Mouse (Mus musculus) retina, postnatal 7 days (tissue): ENCODE data around the gene Pgbd5.
A peak's percentile ranks its signal among the peaks of the same experiment; 100 is the strongest.
"Not testable (repeated sequence)": the region's sequence is repeated elsewhere in the genome, so short reads cannot be mapped to it uniquely, and the experiment has no call there.

Source experiments
- DNase-seq: peaks from one replicate; pipeline ENCODE4 v3.0.0-alpha.2; 2012; ENCODE audit warnings: low read depth, low spot score

The Pgbd5 gene

DNA sequence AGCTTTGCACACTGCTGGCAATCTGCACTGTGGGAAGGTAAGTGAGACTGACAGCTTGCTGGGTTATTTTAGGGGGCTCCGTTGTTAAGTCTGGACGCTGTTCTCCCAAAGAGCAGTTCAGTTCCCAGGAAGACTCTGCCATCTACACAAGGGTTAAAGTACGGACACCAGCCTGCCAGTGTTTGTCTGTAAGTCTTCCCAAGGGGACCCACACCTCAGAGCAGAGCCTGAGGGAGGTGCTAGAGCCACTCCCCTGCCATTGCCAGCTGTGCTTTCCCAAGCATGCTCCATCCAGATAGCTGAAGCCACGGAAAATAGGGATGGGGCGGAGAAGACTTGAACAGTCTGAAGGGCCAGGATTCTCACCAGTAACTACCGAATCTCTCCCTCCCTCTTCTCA, 8.6 kb downstream of the Pgbd5 start:
- DNase-seq: no peak

DNA sequence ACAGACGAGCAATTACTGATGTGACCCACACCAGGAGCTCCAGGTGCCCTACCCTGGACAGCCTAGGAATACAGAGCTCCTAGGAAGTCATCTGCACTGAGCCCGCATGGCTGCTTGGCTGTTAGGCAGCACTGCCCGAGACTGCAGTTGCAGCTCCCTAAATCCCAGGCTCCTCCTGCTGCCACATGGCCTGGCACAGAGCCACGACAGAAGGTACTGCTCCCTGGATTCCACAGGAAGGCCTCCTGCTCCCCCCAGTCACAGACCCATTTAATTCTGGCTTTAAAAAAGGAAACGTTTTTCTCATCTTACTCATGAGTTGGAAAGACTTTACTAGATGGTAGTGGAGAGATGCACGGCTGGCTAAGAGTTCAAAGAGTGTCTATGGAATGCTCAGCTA, 10.0 kb downstream of the Pgbd5 start:
- no peak for DNase-seq

DNA sequence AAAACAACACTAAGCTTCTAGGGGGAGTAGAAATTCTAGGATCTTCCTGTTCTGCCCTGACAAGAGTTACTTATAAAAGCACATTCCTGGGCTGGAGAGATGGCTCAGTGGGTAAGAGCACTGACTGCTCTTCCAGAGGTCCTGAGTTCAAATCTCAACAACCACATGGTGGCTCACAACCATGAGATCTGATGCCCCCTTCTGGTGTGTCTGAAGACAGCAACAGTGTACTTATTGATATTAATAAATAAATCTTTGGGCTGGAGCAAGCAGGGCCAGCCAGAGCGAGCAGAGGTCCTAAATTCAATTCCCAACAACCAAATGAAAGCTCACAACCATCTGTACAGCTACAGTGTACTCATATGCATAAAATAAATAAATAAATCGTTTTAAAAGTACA, 10.7 kb downstream of the Pgbd5 start:
- DNase-seq: not testable (repeated sequence)

DNA sequence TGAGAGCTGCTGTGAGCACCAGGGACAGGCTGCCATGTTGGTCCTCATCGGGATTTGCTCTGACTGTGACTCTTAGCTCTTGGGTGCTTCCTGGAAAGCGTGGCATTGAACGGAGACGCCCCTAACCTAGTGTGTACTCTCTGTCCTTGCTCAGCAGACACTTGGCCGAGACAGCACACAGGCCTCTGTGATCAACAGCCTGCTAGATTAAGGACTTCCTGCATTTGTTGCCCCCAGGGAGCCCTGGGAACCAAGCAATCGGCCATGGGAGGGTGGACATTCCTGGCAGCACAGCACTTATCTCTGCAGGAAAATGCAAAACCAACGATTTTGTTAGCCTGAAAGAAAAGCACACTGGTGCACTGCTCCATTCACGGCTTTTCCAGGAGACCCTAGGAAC, 18.0 kb downstream of the Pgbd5 start:
- DNase-seq: no peak

DNA sequence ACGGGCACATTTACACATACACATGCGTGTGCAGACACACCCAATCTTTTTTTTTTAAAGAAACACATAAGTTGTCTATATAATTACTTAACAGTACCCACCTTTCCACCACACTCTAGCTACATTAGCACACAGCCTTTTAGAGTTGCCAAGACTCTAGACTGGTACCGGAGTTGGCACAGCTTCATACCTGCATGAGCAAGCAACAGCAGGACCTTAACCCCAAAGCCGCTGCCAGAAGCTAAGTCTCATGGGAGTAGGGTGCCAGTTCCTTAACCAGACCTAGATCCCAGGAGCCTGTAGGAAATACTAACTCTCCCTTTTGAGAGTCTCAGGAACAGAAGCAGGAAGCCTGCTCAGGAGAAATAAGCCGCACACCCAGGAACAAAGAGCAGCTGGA, 20.5 kb downstream of the Pgbd5 start:
- DNase-seq: no peak

DNA sequence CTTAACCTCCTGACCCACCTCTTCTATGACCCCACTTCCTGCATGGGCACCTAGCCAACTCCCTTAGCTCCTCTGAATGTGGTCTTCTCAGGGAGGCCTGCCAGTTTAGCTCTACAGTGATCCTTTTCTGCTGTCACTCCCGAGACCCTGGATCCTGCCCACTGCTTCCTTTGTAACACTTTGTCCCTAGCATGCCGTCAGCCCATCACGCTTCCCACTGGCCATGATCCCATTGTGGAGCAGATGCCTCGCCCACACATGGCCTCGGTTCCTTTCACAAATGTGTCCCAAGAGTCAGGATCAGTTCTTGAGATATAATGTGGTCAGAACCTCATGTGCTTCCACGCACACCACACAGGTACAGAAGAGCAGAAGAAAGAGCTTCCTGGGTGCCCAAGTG, 21.3 kb downstream of the Pgbd5 start:
- no peak for DNase-seq

DNA sequence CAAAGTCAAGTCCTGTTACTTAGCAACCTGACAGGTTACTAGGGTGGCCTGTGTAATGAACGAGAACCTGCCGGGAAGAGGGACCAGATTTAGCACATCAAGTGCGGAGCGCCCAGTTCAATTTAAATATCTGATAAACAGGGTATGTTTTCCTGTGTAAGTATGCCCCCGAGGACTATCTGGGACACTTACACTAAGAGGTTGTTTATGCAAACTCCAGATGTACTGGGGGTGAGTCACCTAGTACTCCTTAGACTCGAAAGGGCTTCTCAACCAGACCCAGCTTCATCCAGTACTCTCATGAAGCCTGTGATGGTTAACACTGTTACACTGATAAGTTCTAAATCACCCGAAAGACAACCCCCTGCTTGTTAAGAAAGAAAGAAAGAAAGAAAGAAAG, 22.8 kb downstream of the Pgbd5 start:
- no peak for DNase-seq

DNA sequence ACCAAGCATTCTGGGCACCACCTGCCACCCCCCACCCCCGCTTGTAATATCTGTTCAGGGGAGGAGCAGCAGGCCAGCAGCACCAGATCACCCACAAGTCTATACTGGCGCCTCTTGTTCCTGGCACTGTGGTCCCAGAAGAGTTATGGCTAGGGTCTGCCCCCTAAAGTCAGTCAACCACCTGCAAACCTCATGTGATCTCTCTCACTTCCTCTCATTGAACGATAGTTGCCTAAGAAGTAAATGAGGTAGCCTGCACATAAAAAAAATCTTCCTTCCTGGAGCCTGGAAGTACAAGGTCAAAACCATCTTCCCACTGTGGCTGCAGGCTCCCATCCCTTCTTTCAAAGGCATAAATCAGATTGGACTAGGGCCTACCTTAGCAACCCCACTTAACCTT, 23.7 kb downstream of the Pgbd5 start:
- DNase-seq: no peak

DNA sequence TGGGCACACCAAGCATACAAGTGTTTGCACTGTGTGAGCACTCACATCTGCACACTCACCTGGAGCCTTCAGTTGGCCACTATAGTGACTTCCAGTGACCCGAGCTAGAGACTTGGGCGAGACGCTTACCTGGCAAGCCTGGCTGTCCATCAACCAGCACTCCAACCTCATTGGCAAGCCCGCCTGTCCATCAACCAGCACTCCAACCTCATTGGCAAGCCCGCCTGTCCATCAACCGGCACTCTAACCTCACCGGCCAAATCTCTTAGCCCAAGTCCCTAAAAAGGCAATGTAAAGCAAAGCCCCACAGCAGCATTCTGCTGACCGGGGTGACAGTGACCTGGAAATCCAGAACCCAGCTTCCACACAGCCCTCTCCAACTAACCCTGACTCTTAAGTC, 24.5 kb downstream of the Pgbd5 start:
- DNase-seq: no peak

DNA sequence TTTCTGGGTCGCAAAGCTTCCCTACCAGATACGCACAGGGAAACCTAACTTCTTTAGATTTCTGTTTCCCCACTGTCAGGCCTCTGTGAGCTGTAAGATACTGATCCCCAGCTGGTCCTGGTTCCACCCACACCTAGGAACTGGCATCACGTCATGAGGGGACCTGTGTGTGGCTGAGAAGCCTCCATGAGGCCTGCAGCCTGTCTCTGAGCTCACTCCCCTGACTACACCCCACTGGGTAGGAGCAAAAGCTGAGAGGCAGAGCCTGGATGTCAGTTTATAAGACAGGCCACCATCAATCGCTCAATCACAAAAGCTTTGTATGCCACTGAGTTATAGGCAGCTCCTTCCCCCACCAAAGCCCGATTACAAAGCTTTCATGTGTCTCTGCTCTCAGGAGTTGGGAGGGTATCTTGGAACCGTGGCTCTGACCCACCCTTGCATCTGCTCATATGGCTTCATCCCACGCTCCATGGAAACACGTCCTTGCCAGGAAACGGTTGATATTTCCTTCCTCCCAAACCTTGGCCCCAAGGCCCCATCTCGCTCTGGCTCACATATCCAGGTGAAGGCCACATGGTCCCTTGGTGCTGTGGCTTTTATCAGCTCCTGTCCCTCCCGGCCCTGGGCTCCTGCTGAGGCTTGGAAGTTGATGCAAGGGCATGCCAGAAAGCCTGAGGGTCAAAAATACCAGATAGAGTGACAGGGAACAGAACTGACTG, 26.1 kb downstream of the Pgbd5 start:
- DNase-seq: no peak

DNA sequence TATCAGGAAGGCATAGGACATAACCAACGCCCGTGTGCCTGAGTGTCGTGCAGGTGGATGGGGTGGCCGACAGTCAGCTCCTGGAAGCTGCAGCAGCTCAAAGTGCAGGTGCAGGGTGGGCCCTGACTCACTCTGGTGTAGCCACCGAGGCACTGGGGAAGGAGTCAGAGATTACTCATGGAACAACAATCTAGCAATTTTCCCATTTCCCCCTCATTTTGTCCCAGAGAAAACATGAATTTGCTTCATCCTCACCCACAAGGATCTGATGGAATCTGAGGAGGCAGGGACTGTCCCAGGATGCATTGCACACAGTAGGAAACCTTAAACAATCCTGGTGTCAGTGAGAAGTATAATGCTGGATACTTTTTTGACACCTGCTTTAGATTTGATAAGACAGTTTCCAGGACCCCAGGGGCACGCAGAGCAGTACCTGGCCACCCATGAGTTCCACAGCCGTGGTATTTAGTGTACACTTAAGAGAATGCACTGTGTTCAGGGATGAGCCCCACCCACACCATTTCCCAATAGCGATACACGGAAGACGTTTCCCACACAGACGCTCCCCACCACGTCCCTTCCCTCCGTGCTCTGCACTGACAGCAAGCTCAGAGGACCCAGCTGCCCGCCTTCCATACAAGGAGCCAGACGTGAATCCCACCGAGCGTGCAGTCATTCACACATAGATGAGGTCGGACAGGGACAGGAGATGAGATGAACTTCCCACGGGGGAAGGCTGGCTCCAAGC, 26.8 kb downstream of the Pgbd5 start:
- no peak for DNase-seq

DNA sequence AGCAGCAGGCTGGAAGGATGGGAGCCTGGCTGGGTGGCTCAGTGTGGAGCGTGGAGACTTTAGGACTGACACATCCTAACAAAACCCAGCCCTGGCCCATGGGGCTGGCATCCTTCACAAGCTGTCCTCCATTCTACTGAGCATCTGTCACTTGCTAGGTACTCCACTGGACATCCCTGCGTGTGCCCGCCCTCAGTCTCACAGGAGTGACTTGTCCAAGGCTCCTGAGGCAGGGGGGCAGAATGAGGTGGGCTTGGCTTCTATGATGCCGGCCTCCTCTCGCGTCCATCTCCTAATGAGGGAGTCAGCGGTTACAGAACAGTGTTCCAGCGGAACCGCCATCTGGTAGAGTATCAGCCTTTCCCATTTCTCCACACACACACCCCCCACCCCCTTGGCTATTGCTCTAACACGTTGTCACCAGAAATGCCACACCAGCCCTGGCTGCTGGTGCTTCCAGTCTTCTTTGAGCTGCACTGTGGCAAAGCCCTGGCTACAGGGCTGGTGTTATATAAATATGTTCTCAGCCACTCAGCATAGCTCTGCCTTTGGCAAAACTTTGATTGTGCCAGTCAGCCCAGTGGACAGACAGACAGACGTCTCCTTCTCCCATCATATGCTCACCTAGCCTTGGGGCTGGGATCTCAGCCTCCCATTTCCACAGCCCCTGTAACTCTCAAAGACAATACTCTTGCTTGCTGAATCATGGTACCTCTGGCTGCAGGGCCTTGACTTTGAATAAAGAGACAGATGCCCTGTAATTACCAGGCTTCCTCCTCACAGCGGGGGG, 34.8 kb downstream of the Pgbd5 start:
- no peak for DNase-seq

DNA sequence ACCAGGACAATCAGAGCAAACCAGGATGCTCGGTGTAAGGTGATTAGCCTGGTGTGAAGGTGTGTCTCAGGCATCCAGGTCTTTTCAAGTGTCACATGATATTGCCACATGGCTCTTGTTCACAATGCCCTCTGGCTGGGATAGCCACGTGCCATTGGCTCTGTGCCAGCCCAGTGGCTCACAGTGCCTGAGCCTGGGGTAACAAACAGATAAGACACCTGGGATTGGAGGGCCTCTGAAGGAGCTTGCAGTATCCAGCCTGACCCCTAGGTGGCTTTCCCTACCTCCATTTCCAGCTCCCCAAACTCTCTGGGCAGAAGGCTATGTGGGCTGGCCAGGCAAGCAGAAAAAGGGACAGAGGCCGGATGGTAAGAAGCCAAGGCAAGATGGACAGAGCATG, 35.6 kb downstream of the Pgbd5 start:
- peak; percentile 32 for DNase-seq

DNA sequence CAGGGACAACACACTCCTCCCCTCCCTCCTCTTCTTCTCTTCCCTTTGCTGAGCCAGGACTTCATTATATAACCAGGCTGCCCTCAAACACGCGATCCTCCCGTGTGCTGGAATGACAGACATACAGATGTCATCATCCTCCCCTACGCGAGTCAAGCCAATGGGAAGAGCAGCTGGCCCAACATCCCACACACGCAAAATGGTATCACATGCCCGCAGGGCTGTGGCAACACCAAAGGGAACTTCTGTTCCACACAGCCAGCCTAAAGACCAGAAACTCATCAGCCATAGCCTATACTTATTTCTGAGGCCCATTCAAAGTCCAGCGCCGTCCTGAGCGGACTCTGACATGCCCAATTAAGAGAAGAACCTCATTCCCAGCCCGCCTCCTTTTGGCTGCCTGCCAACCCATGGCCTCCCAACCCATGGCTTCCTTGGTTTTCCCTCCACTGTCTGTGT, 40.0 kb downstream of the Pgbd5 start:
- no peak for DNase-seq

DNA sequence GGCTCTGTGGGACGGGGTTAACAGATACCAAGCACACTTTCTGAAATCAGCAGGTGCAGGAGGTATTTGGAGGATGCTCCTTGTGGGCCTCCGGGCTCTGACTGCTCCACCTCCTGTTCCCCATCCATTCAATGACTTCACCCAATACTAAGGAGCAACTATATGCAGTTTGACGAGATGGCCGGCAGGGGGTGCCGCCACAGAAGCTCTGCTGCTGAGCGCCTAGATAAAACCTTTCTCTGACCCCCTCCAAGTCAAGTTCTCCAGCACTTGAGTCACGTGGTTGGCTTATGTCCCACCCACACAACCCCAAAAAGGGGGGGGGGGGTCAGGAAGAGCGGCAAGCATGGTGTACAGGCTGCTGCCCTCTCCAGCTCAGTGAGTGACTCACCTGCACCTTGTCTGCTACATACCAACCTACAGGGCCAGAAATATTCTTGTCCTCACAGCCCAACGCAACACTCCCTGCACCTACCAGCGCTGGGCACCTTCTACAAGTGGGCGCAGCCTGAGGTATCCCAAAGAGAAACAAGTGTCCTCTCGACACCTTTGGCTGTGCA, 40.5 kb downstream of the Pgbd5 start:
- peak; percentile 47 for DNase-seq

DNA sequence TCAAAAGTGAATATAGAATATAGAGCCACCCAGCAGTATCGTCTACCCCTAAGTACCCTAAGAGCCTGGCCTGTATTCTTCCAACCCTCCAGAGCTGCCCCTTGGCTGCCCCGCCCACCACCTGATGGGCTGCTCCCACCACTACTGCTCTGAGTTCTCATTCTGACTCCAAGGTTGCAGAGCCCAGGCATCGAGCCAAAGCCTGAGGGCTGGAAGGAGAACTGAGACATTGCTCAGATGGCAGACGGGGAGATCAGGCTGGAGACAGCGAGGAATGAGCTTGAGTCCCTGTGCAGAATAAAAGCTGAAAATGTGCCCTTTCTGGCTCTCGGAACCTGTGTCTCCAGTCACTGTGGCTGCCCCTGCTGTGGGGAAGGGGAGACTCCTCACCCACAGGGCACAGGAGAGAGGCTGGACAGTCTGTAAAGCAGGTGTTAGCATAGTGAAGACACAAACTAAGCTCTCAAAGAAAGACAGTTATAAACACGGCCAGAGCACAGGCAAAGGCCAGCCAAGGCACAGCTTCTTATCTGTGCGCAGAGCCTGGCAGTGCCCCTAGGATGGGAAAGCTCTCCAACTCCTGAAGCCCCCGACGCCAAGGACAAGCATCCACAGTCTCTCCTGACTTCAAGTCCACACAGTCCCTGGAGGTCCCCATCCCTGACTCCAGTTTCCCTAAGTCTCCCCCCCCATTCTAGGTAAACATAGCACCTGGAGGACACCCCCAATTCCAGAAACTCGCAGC, 42.0 kb downstream of the Pgbd5 start:
- DNase-seq: no peak

DNA sequence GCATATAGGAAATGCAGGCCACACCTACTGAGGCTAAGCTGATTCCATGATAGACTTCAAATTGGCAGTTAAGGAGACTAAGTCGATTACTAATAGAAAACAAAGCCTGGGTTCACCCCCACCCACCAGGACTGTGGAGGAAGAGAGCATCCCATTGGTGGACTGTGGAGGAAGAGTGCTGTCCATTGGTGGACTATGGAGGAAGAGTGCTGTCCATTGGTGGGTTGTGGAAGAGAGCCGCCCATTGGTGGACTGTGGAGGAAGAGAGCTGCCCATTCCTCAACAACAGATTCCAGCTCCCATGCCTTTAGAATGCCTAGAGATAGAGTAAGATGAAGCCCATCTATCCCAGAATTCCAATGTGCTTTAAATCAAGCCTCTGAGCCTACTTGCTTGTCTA, 42.9 kb downstream of the Pgbd5 start:
- no peak for DNase-seq

DNA sequence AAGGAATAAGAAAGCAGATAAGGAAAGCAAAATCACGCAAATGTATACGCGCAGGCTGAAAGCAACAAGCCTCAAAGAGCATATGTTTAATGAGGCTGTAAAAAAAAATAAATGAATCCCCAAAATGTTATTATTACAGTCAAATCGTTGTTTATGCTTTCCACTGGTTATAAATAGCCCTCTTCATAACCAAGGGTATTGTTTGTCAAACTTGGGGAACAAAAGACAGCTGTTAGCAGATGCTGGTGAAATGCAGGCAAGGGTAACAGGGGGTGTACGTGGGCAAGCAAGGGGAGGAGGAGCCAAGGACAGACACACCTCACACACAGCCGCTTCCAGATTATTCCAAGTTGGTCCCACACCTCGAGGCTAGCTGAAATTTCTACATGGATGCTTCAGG, 44.1 kb downstream of the Pgbd5 start:
- DNase-seq: no peak

DNA sequence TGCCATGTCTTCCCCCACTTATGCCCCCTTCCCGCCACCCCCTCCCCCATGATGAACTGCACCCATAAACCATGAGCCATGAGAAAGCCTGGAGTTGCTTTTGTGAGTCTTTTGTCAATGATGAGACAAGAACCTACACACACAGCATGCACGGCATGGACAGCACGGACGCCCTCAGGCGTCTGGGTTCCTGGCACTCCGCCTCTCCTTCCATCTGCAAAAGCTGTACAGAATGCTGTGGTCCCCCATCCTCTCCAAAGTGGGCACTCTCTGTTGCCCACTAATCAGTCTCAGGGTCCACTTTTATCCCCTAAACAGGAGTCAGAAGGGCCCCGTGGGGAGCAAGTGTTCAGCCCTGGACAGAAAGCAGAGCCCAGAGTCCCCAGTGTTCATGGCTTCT, 44.5 kb downstream of the Pgbd5 start:
- DNase-seq: no peak

DNA sequence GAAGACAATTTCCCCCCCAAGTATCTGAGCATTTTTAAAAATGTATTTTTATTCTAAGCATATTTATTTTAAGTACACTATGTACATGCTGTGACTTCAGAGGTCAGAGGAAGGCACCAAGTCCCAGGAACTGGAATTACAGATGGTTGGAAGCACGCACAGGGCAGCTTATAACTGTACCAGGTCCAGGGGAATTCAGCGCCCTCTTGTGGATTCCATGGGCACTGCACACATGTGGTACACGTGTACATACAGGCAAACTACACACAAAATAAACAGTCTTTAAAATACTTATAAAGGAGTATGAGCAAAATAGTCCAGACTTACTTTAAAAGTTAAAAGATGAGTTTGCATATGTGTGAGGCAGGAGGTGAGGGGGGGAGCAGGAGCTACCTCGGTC, 45.5 kb downstream of the Pgbd5 start:
- no peak for DNase-seq

DNA sequence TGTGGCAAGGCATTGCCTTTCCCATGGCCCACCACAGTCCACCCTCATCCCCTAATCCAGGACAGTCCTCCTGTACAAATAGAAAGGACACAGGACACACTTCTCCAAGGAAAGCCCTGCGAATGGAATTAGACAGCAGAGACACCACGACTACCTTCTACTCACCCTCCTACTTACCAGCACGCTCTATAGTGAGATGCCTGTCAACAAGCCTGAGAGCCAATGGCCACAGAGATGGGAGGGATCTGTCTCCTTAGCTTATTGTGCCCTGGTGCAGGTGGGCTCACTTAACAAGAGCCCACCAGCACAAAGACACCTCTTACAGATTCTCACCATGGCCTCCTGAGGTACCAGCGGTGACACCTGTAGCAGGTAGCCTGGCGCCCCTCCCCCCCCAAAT, 46.4 kb downstream of the Pgbd5 start:
- DNase-seq: no peak
